Mouse (Mus musculus) v-Abl transformed pro-B cells (cell line): ENCODE data around the gene Bicral.
"Not testable (repeated sequence)": the region's sequence is repeated elsewhere in the genome, so short reads cannot be mapped to it uniquely, and the experiment has no call there.

Source experiments
- in situ Hi-C, 2 experiments: fragments of 400-800 bp; cut with MboI; formaldehyde crosslinking; loops; one replicate each; pipeline ENCODE4 v1.15.1; 2025; ENCODE audit not compliant: unreplicated experiment in 2 of 2

The Bicral gene

DNA sequence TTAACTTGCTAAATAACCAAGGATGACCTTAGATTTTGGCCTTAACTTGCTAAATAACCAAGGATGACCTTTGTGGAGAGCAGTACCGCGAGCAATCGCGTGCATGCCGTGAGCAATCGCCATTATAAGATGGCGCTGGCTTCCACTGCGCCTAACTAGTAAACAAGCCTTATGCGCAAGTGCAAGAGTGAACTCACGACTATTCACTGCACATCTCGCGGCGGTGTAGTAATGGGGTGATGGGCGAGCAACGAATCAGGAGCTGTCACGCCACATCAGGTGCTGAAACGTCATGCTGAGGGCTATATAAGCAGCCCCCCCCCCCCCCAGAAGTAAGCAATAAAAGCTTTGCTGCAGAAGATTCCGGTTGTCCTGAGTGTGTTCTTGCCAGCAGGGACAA, 11.7 kb downstream of the Bicral start:
- in situ Hi-C loops: not testable (repeated sequence)

DNA sequence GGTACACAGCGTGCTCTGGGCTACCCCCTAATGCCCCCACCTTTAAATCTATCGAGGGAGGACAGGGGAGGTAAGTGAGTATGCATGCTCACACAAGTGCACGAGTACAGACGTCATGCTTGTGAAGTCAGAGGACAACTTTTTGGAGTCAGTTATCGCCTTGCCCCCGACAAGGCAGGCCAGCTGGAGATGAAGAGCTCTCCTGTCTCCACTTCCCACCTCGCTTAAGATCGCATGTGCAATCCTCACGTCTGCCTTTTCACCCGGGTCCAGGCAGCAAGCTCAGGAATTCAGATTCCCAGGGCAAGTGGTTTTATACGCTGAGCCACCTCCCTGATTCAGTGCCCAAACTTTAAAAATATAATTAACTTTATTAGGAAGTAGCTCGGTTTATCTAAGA, 13.0 kb downstream of the Bicral start:
- in situ Hi-C loops: no loop called here

DNA sequence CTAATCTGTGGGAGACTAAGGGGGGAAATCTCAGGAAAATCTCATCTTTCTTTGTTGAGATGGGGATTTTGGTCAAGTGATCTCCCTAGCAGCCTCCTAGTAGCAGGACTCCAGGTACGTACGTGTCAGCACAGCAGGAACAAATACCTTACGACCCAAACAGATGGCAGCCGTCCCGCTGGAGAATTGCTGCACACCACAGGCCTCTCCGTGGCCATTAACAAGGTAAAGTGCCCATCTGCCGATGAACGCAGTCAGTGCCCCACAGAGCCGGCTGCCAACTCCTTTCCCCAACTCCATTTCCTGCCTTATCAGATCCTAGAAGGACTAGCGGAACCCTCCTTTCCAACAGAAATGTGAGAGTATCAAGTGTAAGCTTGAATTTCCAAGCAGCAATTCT, 13.5 kb downstream of the Bicral start:
- in situ Hi-C loops: no loop called here

DNA sequence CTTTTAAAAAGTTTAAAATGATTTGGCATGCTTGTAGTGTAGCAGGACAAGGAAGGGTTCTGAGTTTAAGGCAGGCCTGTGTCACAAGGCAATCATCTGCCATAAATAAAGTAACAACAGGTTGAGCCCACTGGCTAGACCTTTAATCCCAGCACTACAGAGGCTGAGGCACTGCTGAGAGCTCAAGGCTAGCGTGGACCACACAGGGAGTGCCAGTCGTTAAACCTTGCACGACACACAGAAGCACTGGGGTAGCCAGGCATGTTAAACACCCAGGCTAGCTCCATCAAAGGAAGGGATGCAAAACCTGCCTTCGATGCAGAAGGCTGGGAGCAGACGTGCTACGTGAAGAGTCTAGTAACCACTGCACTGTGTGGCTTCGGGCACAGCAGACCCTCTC, 14.6 kb downstream of the Bicral start:
- in situ Hi-C loops: no loop called here

DNA sequence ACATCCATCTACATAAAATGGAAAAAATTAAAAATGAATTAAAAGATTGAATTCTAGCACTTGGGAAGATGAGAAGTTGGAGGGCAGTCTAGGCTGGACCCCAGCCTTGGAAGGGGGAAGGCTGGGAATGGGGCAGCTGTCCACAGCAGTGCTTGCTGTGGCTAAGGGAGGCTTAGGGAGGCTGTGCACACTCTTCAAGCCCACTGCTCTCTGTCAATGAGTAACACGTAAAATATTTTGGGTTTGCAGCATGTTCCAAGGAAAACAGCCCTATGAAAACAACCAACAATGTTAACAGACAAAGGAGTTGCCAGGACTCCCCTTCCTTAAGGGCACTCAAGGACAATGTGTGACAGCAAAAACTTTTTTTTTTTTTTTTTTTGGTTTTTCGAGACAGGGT, 15.3 kb downstream of the Bicral start:
- in situ Hi-C loops: no loop called here

DNA sequence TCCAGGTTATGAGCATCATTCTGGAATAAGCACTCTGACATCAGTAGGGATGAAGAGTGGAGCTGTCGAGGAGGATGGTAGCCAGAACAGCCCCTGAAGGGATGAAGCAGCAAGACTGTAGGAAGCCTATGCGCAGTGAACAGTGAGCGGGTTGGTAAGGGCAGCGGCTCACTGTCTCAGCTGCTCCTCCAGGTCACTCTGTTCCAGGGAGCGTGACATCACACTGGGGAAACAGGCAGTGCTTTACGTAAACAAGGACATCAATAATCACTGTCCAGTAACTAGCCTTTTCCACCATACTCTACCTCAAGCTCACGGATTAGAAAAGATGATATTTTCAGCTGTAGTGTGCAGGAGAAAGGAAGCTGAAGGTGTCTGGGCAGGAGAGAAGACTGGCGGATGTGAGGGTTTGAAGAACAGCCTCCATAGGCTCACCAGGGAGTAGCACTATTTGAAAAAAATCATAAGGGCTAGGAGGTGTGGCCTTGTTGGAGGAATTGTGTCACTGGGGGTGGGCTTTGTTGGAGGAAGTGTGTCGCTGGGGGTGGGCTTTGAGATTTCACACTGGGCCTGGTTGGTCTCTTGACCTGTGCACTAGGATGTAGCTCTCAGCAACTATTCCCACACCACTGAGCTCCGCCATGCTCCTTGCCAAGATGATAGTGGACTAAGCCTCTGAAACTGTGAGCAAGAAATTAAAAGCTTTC, 17.8 kb downstream of the Bicral start:
- in situ Hi-C loops: no loop called here

DNA sequence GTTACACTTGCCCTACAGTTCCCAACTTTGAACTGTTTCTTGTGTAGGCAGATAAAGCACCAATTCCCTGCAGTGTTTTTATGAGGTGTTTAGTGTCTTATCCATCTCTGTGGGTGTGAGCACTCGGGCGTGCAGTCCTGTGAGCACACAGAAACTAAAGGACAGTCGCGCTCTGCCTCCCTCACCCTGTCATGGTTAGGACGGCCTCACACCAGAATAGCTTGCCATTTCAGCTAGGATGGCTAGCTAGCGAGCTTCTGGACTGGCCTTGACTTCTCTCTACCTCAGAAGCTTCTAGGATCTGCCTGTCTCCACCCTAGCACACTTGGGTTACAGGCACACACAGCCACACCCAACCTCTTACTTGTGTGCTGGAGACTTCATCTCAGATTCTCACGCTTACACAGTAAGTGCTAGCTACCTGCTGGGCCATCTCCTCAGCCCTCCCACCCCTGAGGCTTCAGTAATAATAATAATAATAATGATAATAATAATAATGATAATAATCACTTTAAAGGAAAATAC, 19.8 kb downstream of the Bicral start:
- in situ Hi-C loops: no loop called here

DNA sequence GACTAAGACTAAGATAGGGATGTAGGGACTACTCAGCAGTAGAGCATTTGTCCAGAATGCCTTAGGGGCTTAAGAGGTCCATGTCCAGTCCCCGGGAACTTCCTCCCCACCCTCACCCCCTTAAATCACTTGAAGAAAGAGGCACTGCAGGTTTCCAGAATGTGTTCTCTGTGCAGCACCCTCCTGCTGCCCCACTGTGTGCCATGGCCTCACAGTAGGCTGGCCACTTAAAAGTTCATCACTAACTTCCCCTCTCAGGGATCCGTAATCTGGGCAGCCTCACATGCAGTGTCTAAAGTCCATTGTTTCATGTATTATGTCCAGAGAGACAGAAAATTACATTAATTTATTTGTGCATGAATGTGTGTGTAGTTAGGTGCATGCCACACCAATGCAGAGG, 20.4 kb downstream of the Bicral start:
- in situ Hi-C loops: no loop called here

DNA sequence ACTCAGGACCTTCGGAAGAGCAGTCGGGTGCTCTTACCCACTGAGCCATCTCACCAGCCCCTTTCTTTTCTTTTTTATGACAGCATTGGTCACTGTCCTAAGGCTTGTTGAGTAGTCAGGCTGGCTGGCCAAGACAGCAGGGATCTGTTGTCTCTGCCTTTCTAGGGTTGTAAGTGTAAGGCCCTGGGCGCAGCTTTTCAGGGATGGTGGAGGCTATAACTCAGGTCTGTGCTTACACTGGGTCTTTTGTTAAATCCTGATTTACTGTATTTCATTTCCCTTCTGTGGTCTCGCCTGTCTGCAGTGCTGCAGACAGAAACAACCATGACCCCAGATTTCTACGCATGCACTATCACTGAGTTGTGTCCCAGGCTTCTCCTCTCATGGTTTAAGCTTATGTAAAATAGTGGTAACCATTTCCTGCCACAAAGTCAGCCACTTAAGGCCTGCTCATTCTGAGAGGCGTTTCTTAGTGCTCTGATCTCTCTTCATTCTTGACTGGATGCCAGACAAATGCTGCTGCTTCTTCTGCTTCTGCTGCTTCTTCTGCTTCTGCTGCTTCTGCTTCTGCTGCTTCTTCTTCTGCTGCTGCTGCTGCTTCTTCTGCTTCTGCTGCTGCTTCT, 23.1 kb downstream of the Bicral start:
- in situ Hi-C loops: no loop called here

DNA sequence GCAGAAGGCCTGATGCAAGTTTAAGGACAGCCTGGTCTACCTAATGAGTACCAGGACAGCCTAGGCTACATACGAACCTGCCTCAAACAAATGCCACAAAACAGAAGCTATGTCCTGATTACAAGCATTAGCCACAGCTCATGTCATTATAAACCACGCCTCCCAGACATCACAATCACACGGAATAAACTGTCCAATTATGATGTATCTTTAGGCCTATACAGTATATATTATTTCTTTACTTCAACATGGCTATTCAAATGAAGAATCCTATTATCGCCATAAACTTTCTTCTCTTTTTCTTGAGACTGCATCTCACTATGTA, 25.3 kb downstream of the Bicral start:
- in situ Hi-C loops: no loop called here

DNA sequence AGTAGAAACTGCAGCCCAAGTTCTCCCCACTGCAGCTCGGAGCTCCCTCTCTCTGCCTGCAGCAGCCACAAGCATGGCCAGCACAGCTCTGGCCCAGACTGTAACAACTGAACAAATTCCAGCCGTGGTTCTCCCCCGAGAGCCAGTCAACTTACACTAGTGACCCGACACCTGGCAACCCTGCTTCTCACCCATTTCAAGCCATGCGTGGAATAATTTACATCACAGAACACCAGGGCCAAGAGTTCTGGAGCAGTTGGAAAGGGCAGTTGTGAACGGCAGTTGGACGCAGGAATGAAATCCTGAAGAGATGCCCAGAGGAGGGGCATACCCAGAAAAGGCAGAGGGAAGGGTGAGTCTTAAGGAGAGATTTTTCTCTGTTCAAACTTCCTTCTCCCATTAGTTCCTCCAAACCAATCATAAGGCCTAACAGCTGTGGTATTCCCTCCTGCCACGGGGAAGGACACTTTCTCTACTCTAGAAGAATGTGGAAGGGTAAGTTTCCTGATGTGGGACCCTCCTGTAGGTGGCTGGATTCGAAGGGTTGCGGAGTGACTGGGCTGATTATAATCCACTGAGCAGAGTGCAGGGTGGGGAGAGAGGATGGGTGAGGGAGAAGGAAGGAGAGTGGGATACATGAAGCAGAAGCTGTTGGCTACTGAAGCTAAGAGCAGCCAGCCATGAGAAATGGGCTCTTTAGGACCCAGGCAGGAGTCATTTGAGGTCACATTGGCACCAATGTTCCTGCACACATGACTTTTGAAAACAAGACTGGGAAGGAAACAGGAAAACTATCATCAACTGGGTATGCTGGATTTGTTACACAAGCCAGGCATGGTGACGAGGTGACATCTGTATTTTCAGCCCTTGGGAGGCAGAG, 25.9 kb downstream of the Bicral start:
- in situ Hi-C loops: no loop called here

DNA sequence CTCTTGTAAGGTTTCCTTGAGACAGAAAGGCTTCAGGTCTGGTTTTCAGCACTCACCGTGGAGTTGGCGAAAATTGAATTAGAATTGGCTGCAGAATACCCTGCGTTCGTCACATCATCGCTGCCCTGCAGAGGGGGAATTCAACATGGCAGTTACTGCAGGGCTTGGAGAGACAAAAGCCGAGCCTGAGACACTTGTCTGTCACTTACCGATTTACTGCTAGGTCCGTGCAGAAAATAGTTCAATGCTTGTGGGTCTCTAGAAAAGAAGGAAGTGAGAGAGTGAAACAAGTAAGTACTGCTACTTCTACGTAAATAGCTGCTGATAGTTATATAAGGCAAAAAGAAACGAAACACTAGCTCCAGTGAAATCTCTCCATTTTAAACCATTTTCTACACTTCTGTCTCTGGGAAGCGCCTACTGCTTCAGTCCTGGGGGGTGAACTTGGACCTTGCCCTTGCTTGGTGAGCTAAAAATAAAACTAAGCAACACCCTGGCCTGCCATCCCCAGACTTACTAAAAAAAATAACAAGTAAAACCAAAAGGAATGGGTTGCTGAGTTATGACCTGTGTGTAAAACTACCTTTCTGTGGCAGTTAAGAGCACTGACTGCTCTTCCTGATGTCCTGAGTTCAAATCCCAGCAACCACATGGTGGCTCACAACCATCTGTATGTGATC, 28.3 kb downstream of the Bicral start:
- in situ Hi-C loops: loop anchor here in 1 of 2 experiments (5.0 kb wide), 1 partner anchor 42 kb away; no protein-coding TSS in a partner anchor

DNA sequence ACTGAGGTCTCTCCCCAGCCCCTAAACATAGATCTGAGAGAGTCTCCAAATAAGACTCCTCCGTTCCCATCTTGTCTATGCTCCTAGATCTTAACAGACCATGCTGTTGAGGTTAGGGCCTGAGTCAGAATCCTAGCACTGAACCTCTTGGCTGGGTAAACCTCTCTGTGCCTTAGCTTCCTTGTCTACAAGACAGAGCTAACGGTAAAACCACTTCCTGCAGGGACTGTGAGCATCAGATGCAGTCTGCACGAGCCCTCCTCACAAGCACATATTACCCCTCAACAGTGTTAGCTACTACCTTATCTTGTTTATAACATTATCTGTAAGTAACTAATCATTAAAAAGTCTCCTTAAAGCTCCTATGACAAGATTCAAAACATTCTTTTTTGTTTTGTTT, 29.3 kb downstream of the Bicral start:
- in situ Hi-C loops: loop anchor here in 1 of 2 experiments (5.0 kb wide), 1 partner anchor 43 kb away; no protein-coding TSS in a partner anchor

DNA sequence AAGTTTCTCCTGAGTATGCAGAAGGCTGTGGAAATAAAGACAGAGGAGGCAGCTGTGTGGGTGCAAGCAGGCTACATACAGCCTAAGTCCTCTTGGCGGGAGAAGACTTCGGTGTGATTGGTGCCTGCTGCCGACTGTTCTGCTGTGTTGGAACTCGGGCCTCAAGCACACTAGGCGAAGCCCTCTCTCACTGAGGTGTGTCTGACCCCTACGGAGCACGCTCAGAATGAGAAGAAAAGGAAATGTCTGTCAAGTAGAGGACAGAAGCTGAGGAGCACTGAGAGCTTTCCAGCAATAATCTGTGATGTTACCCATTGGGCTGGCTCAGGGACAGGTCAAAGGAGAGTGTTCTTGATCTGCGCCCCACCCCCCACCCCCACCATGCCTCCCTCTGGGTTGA, 35.2 kb downstream of the Bicral start:
- in situ Hi-C loops: loop anchor here in 1 of 2 experiments (5.0 kb wide), 1 partner anchor 49 kb away; no protein-coding TSS in a partner anchor

DNA sequence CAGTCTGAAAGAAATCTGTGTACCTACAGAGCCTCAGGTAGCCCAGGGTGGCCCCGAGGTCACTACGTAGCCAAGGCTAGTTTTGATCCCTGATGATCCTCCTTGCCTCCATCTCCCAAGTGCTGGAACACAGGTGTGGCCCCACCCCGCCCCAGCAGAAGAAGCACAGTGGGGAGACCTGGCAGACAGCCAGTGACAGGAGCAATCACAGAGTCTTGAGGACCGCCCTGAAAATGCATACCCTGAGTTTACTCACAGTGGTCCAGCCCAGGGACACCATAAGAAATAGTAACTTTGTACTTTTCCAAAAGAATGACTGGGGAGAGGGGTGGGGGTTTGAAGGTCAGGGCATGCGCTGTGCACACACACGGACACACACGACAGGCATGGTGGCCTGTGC, 37.7 kb downstream of the Bicral start:
- in situ Hi-C loops: loop anchor here in 1 of 2 experiments (5.0 kb wide), 1 partner anchor 52 kb away; no protein-coding TSS in a partner anchor

DNA sequence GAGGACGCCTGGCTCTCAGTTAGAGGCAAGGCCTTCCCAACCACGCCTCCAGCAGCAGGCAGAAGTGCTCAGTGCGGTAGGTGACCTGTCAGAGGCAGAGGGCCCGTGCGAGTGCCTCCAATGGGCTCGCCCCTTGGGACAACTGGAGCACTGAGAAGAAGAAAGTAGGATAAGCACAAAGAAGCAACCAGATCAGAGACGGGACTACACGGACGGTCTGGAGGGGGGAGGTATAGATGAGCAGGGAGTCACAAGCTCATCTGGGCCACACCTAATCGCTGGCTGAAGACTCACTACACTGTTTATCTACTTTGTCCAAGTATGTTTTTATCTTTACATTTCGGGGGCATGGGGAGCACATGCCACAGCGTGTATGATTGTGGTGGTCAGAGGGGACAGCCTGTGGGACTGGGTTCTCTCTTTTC, 40.5 kb downstream of the Bicral start:
- in situ Hi-C loops: no loop called here

DNA sequence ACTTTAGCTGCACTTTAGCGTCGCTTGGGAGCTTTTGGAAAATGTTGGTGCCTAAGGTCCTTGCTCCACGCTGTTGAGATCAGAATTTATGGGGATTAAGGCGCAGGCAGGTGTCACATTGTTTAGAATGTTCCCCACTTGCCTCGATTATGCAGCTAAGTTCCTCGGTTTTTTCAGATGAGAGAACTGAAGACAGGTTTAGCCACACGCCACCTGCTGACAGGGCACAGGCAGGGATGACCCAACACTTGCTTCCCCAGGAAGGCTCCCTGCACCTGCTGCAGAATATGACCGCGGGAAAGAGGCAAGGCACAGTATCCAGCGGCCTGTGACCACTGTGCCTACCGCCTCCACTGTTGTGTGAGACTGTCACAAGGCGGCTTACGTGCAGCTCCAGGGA, 42.0 kb downstream of the Bicral start:
- in situ Hi-C loops: no loop called here

DNA sequence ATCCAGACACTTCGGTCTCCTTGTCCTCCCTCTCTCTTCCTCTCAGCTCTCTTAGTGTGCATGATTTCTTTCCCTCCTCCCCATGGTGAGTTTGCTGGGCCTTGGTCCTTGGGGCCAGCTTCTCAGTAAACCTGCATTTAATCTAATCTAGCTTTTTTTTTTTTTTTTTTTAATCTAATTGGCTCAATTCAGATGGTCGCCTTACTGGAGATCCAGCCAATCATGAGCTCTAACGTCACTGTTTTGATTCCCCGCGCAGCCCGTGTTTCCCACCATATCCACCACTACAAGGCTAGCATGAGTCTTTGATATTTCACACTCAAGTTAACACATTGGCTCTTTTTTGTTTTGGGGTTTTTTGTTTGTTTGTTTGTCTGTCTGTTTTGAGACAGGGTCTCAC, 43.8 kb downstream of the Bicral start:
- in situ Hi-C loops: no loop called here

DNA sequence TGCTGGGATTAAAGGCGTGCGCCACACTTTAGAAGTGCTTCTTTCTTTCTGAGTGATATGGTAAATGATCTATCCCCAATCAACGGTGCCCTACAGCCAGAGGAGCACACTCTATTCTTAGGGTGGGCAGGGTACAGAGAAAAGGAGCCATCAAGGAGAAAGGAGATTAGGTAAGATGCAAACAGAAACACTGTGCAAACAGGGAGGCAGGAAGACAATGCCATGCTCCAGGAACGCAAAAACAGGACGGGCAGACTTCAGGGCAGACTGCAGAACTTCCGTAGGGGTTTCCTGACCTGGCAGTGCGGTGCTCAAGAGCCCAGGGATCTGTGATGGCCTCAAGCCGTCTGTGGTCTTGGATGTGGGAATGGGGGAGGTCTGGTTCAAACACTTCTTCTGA, 44.6 kb downstream of the Bicral start:
- in situ Hi-C loops: no loop called here

DNA sequence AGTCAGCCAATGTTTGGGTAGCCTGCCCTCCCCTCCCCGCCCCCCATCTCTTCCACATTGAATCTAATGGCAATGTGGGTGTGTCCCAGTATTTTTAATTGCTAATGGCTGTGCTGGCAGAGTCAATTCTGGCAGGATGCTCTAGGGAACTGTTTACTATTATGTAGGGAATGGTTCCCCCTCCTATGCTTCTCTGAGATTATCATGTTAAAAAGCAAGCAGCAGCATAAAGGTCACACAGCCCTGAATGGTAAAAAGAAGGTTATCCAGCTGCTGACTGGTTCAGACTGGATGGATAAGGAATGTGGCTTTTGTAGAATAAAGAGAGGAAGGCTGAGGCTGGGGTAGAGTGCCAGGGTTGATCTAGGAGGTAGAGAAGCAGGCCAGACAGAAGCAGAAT, 45.8 kb downstream of the Bicral start:
- in situ Hi-C loops: no loop called here

DNA sequence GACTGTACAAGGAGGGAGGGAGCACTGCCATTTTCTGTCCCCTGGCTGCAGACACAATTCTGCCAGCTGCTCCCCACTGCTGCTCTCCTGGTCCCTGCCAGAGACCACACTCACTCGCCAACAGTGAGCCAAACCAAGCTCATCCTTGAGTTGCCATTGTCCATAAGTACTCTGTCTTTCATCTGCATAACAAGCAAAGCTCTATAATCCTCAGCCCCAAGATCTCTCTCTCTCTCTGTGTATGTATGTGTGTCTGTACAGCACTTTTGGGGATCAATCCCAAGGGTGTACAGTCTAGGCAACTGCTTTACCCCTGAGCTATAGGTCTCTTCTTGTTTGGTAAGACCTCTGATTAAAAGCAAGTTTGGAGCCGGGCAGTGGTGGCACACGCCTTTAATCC, 47.6 kb downstream of the Bicral start:
- in situ Hi-C loops: no loop called here
